22 mouse cellular contexts compared by ENCODE assay signal in the genomic region with DNA sequence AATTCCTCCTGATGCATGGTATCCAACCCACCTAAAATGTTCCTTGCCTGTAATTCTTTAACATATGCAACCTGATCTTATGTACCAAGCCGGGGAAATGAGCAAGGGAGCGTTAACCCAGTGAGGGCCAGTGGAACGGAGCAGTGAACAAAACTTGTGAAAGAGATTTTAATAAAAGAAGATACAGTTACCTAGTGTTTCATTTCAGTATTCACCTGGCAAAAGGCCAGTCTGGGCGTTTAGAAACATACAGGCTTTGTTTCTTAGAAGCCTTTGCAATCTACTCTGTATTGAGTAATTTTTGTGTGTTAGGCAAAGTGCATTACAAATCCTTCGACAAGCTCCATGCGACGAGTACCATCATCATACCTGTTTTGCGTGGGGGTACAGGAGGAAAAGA.
DNase-seq lines count a peak whose midpoint lies in the region; ATAC-seq and TF ChIP-seq lines count a peak whose summit lies in the region.
"Had no signal": no experiment of that assay in that cellular context is flagged by ENCODE, and none has a peak within 500 bp of the region (broad histone marks: within the 10 kb centered on the region; RNA-seq: fewer than 3 reads in every experiment).

No protein-coding gene starts in this region.

- TF ChIP-seq EP300 in lung, postnatal 0 days (IDR thresholded peaks at IDR 0.05) = no peak

- H3K4me2 ChIP-seq in embryonic facial prominence, embryonic 11.5 days (ENCODE audit: low read depth, low read length) = no peak overlapping the region
- H3K4me2 ChIP-seq in lung, postnatal 0 days (replicated peaks; ENCODE audit: low read depth, low read length) = no peak overlapping the region
- no peak overlapping the region for H3K4me2 ChIP-seq in forebrain, embryonic 12.5 days
- no peak overlapping the region for H3K4me2 ChIP-seq in limb, embryonic 15.5 days
- no peak overlapping the region for H3K4me2 ChIP-seq in intestine, embryonic 16.5 days (ENCODE audit: low read depth, low read length)
- H3K4me2 ChIP-seq: hindbrain, embryonic 15.5 days; intestine, embryonic 15.5 days; midbrain, embryonic 11.5 days; neural tube, embryonic 13.5 days had no signal

- peak; percentile 20 for DNase-seq in embryonic facial prominence, embryonic 11.5 days (ENCODE audit: low spot score)
- DNase-seq in embryonic facial prominence, embryonic 10.5 days (ENCODE audit: low spot score) = no peak
- DNase-seq in lung, postnatal 0 days (ENCODE audit: low spot score) = peak; percentile 15
- DNase-seq in lung, postnatal 25 days (ENCODE audit: low spot score) = no peak
- no peak for DNase-seq in cerebellum, adult 8-10 months
- DNase-seq: adrenal gland, adult 8-10 months; gastrocnemius, postnatal 10 days; heart, adult 18-20 months; heart, postnatal 4 days; kidney, postnatal 10 days; right cerebral cortex, adult 18-20 months had no signal

- H3K4me3 ChIP-seq in embryonic facial prominence, embryonic 11.5 days (ENCODE audit: low read depth, low read length) = no peak overlapping the region
- no peak overlapping the region for H3K4me3 ChIP-seq in embryonic facial prominence, embryonic 10.5 days
- H3K4me3 ChIP-seq in lung, postnatal 0 days (ENCODE audit: low read depth, low read length) = no peak overlapping the region
- no peak overlapping the region for H3K4me3 ChIP-seq in forebrain, embryonic 12.5 days (replicated peaks)
- H3K4me3 ChIP-seq in limb, embryonic 15.5 days = no peak overlapping the region
- H3K4me3 ChIP-seq in intestine, embryonic 16.5 days (ENCODE audit: low read length) = no peak overlapping the region
- H3K4me3 ChIP-seq: erythroblast, embryonic 14.5 days; hindbrain, embryonic 15.5 days; intestine, embryonic 15.5 days; neural tube, embryonic 13.5 days had no signal

- no peaks in the 10 kb centered on the region for H3K4me1 ChIP-seq in embryonic facial prominence, embryonic 11.5 days (ENCODE audit: control insufficient read depth, insufficient read depth, low read length)
- peaks cover 26% of the 10 kb centered on the region for H3K4me1 ChIP-seq in embryonic facial prominence, embryonic 10.5 days
- no peaks in the 10 kb centered on the region for H3K4me1 ChIP-seq in lung, postnatal 0 days (ENCODE audit: insufficient read depth, low read depth, low read length)
- peaks cover 27% of the 10 kb centered on the region for H3K4me1 ChIP-seq in forebrain, embryonic 12.5 days
- H3K4me1 ChIP-seq in limb, embryonic 15.5 days = peaks cover 11% of the 10 kb centered on the region
- H3K4me1 ChIP-seq in intestine, embryonic 16.5 days (ENCODE audit: control insufficient read depth, insufficient read depth, low read length) = no peaks in the 10 kb centered on the region

- no peaks in the 10 kb centered on the region for H3K27me3 ChIP-seq in embryonic facial prominence, embryonic 11.5 days (ENCODE audit: control insufficient read depth, insufficient read depth, low read length)
- H3K27me3 ChIP-seq in embryonic facial prominence, embryonic 10.5 days (replicated peaks; ENCODE audit: low read depth, poor library complexity, severe bottlenecking) = peaks cover 3% of the 10 kb centered on the region; the same call in 1 of the 2 replicates
- H3K27me3 ChIP-seq in lung, postnatal 0 days (replicated peaks; ENCODE audit: insufficient read depth, low read length) = no peaks in the 10 kb centered on the region
- H3K27me3 ChIP-seq in forebrain, embryonic 12.5 days = 0 out of 2 replicates have a peak, but pooled peaks cover 2% of the 10 kb centered on the region
- H3K27me3 ChIP-seq in limb, embryonic 15.5 days = no peaks in the 10 kb centered on the region
- H3K27me3 ChIP-seq in intestine, embryonic 16.5 days (replicated peaks; ENCODE audit: control insufficient read depth, insufficient read depth, low read length) = no peaks in the 10 kb centered on the region
- H3K27me3 ChIP-seq: hindbrain, embryonic 15.5 days; intestine, embryonic 15.5 days; neural tube, embryonic 13.5 days; Patski had no signal

- H3K9me3 ChIP-seq in embryonic facial prominence, embryonic 11.5 days (replicated peaks; ENCODE audit: control insufficient read depth, low read length) = no peaks in the 10 kb centered on the region
- no peaks in the 10 kb centered on the region for H3K9me3 ChIP-seq in embryonic facial prominence, embryonic 10.5 days
- no peaks in the 10 kb centered on the region for H3K9me3 ChIP-seq in lung, postnatal 0 days (ENCODE audit: low read length)
- H3K9me3 ChIP-seq in forebrain, embryonic 12.5 days = no peaks in the 10 kb centered on the region
- no peaks in the 10 kb centered on the region for H3K9me3 ChIP-seq in limb, embryonic 15.5 days
- no peaks in the 10 kb centered on the region for H3K9me3 ChIP-seq in intestine, embryonic 16.5 days (ENCODE audit: control insufficient read depth, low read length)
- H3K9me3 ChIP-seq: hindbrain, embryonic 15.5 days; intestine, embryonic 15.5 days; neural tube, embryonic 13.5 days had no signal

- H3K9ac ChIP-seq in embryonic facial prominence, embryonic 11.5 days (replicated peaks; ENCODE audit: low read length) = no peak overlapping the region
- H3K9ac ChIP-seq in lung, postnatal 0 days (replicated peaks; ENCODE audit: low read depth) = no peak overlapping the region
- H3K9ac ChIP-seq in forebrain, embryonic 12.5 days = no peak overlapping the region
- no peak overlapping the region for H3K9ac ChIP-seq in limb, embryonic 15.5 days
- H3K9ac ChIP-seq in intestine, embryonic 16.5 days (ENCODE audit: low read depth, low read length) = no peak overlapping the region
- H3K9ac ChIP-seq: hindbrain, embryonic 15.5 days; intestine, embryonic 15.5 days; liver, embryonic 14.5 days; neural tube, embryonic 13.5 days had no signal

- no peak for ATAC-seq in embryonic facial prominence, embryonic 11.5 days (replicated peaks; ENCODE audit: insufficient number of reproducible peaks, low FRiP score, low TSS enrichment, low read depth)
- ATAC-seq in lung, postnatal 0 days = 0 out of 2 replicates have a peak, but pooled peaks have one; percentile 5
- no peak for ATAC-seq in forebrain, embryonic 12.5 days (ENCODE audit: low FRiP score)
- no peak for ATAC-seq in limb, embryonic 15.5 days (ENCODE audit: insufficient number of reproducible peaks, low FRiP score, low TSS enrichment, low read depth)
- ATAC-seq in intestine, embryonic 16.5 days = no peak
- ATAC-seq: intestine, embryonic 15.5 days had no signal

- TF ChIP-seq CTCF in lung, postnatal 0 days (IDR thresholded peaks at IDR 0.05) = no peak

- no peaks in the 10 kb centered on the region for H3K36me3 ChIP-seq in embryonic facial prominence, embryonic 11.5 days (replicated peaks; ENCODE audit: control insufficient read depth, insufficient read depth, low read depth, low read length)
- H3K36me3 ChIP-seq in embryonic facial prominence, embryonic 10.5 days (replicated peaks) = no peaks in the 10 kb centered on the region
- H3K36me3 ChIP-seq in lung, postnatal 0 days (ENCODE audit: insufficient read depth, low read length) = no peaks in the 10 kb centered on the region
- H3K36me3 ChIP-seq in forebrain, embryonic 12.5 days (replicated peaks) = no peaks in the 10 kb centered on the region
- no peaks in the 10 kb centered on the region for H3K36me3 ChIP-seq in limb, embryonic 15.5 days
- no peaks in the 10 kb centered on the region for H3K36me3 ChIP-seq in intestine, embryonic 16.5 days (ENCODE audit: control insufficient read depth, insufficient read depth, low read length)
- H3K36me3 ChIP-seq: hindbrain, embryonic 15.5 days; intestine, embryonic 15.5 days; neural tube, embryonic 13.5 days had no signal

- WGBS in embryonic facial prominence, embryonic 11.5 days = 69% methylated on average over 8 of the region's 8 CpGs
- WGBS in embryonic facial prominence, embryonic 10.5 days = 84% methylated on average over 8 of the region's 8 CpGs
- 62% methylated on average over 8 of the region's 8 CpGs for WGBS in lung, postnatal 0 days
- WGBS in forebrain, embryonic 12.5 days = 82% methylated on average over 8 of the region's 8 CpGs
- WGBS in limb, embryonic 15.5 days = 46% methylated on average over 8 of the region's 8 CpGs
- WGBS in intestine, embryonic 16.5 days = 84% methylated on average over 8 of the region's 8 CpGs

- H3K27ac ChIP-seq in embryonic facial prominence, embryonic 11.5 days (replicated peaks; ENCODE audit: low read depth, low read length) = no peak overlapping the region
- H3K27ac ChIP-seq in embryonic facial prominence, embryonic 10.5 days (replicated peaks) = no peak overlapping the region; the same call in 1 of the 2 replicates
- H3K27ac ChIP-seq in lung, postnatal 0 days (ENCODE audit: low read length) = no peak overlapping the region
- H3K27ac ChIP-seq in forebrain, embryonic 12.5 days = peak overlapping the region; percentile 53; the same call in 1 of the 2 replicates
- peak overlapping the region; percentile 59; the same call in 1 of the 2 replicates for H3K27ac ChIP-seq in limb, embryonic 15.5 days
- H3K27ac ChIP-seq in intestine, embryonic 16.5 days (ENCODE audit: low read length) = no peak overlapping the region
- H3K27ac ChIP-seq: hindbrain, embryonic 15.5 days; intestine, embryonic 15.5 days; liver, embryonic 14.5 days; macrophage had no signal

Comparison
In these comparisons a context has a peak if more than half of its experiments do, and no peak if none do; other contexts are left out.
1. DNase-seq: peak in embryonic facial prominence, embryonic 11.5 days (single experiment) and lung, postnatal 0 days (single experiment); none in embryonic facial prominence, embryonic 10.5 days (single experiment), lung, postnatal 25 days (single experiment) and cerebellum, adult 8-10 months (single experiment).
2. H3K27ac ChIP-seq: peak in forebrain, embryonic 12.5 days (single experiment) and limb, embryonic 15.5 days (single experiment); none in embryonic facial prominence, embryonic 11.5 days (single experiment), embryonic facial prominence, embryonic 10.5 days (single experiment), lung, postnatal 0 days (single experiment) and intestine, embryonic 16.5 days (single experiment).